Mouse (Mus musculus) MEL (cell line): Measurements from ENCODE around the gene Lrrc25. TPM values are rescaled to one million over a fixed set of nuclear protein-coding genes. Genes with fewer than 3 reads are reported as not detected.

Experiments used
- DNase-seq: peaks from one replicate; pipeline ENCODE4 v3.0.0; 2011; ENCODE audit warnings: low read depth, low spot score
- H3K27ac ChIP-seq: 2 replicates; pipeline ENCODE4 v1.5.1; 2012; ENCODE audit warnings: low read depth, mild to moderate bottlenecking, control low read depth, low read length, moderate library complexity; ENCODE audit not compliant: control insufficient read depth
- H3K27me3 ChIP-seq, 2 experiments: fragments of 150-350 bp in 1 of 2; sonication (generic) in 1 of 2; 2 replicates each; pipeline ENCODE4 v1.6.1; 2012; ENCODE audit warnings: low read length in 2 of 2, mild to moderate bottlenecking in 2 of 2, improper control_type of control experiment in 1 of 2, moderate library complexity in 1 of 2; ENCODE audit not compliant: insufficient read depth in 2 of 2, control insufficient read depth in 1 of 2
- H3K36me3 ChIP-seq, 2 experiments: 2 replicates each; pipeline ENCODE4 v1.6.1; 2012 to 2014; ENCODE audit warnings: low read length in 2 of 2, improper control_type of control experiment in 1 of 2, inconsistent platforms in 1 of 2, mild to moderate bottlenecking in 1 of 2; ENCODE audit not compliant: insufficient read depth in 2 of 2, control insufficient read depth in 1 of 2
- H3K4me1 ChIP-seq, 2 experiments: fragments of 150-350 bp in 1 of 2; sonication (generic) in 1 of 2; 2 replicates each; pipeline ENCODE4 v1.6.1; 2012; ENCODE audit warnings: low read length in 2 of 2, improper control_type of control experiment in 1 of 2, mild to moderate bottlenecking in 1 of 2; ENCODE audit not compliant: insufficient read depth in 2 of 2, control insufficient read depth in 1 of 2
- H3K4me3 ChIP-seq, 2 experiments: fragments of 150-350 bp in 1 of 2; sonication (generic) in 1 of 2; 2 replicates each; pipeline ENCODE4 v1.5.1; 2012; ENCODE audit warnings: low read depth in 2 of 2, low read length in 2 of 2, mild to moderate bottlenecking in 2 of 2, moderate library complexity in 2 of 2, control low read depth in 1 of 2, improper control_type of control experiment in 1 of 2; ENCODE audit not compliant: control insufficient read depth in 1 of 2, insufficient read depth in 1 of 2
- H3K79me2 ChIP-seq: 2 replicates; pipeline ENCODE4 v1.6.1; 2012; ENCODE audit warnings: mild to moderate bottlenecking, low read length, moderate library complexity; ENCODE audit not compliant: control insufficient read depth, poor library complexity, insufficient read depth
- H3K9ac ChIP-seq: 2 replicates; pipeline ENCODE4 v1.6.1; 2012; ENCODE audit warnings: low read depth, mild to moderate bottlenecking, control low read depth, low read length, moderate library complexity; ENCODE audit not compliant: control insufficient read depth, poor library complexity, severe bottlenecking
- H3K9me3 ChIP-seq: fragments of 150-350 bp; sonication (generic); replicated peaks from 2 replicates; pipeline ENCODE4 v1.6.1; 2012; ENCODE audit warnings: mild to moderate bottlenecking, low read length, improper control_type of control experiment, moderate library complexity; ENCODE audit not compliant: insufficient read depth
- BHLHE40 ChIP-seq: IDR thresholded peaks from 2 replicates; pipeline ENCODE4 v1.6.1; 2012; ENCODE audit warnings: low read depth, mild to moderate bottlenecking, inconsistent platforms, low read length, improper control_type of control experiment, borderline replicate concordance
- CHD1 ChIP-seq: IDR thresholded peaks from 2 replicates; pipeline ENCODE4 v1.6.1; 2012; ENCODE audit warnings: low read depth, mild to moderate bottlenecking, inconsistent platforms, low read length, improper control_type of control experiment
- CTCF ChIP-seq, 3 experiments: IDR thresholded peaks in 2 of 3; conservative IDR thresholded peaks in 1 of 3; 2 replicates each; pipeline ENCODE4 v1.5.1; 2011 to 2012; ENCODE audit warnings: low read length in 3 of 3, low read depth in 2 of 3, mild to moderate bottlenecking in 2 of 3, improper control_type of control experiment in 1 of 3, inconsistent platforms in 1 of 3, mixed read lengths in 1 of 3, moderate library complexity in 1 of 3; ENCODE audit not compliant: control insufficient read depth in 1 of 3, insufficient read depth in 1 of 3, poor library complexity in 1 of 3, severe bottlenecking in 1 of 3
- E2F4 ChIP-seq: IDR thresholded peaks from 2 replicates; pipeline ENCODE4 v1.6.1; 2011; ENCODE audit warnings: low read depth, low read length, improper control_type of control experiment, borderline replicate concordance
- ELF1 ChIP-seq: IDR thresholded peaks from 2 replicates; pipeline ENCODE4 v1.6.1; 2014; ENCODE audit warnings: low read depth, mild to moderate bottlenecking, inconsistent platforms, low read length, improper control_type of control experiment, moderate library complexity
- EP300 ChIP-seq, 2 experiments: IDR thresholded peaks; 2 replicates each; pipeline ENCODE4 v1.6.1; 2011; ENCODE audit warnings: improper control_type of control experiment in 2 of 2, low read length in 2 of 2, low read depth in 1 of 2, mild to moderate bottlenecking in 1 of 2
- ETS1 ChIP-seq: IDR thresholded peaks from 2 replicates; pipeline ENCODE4 v1.6.1; 2012; ENCODE audit warnings: low read depth, mild to moderate bottlenecking, inconsistent platforms, low read length, improper control_type of control experiment, moderate library complexity
- GABPA ChIP-seq: IDR thresholded peaks from 2 replicates; pipeline ENCODE4 v1.6.1; 2012; ENCODE audit warnings: low read depth, mild to moderate bottlenecking, inconsistent platforms, low read length, improper control_type of control experiment, moderate library complexity
- GATA1 ChIP-seq: IDR thresholded peaks from 2 replicates; pipeline ENCODE4 v1.6.1; 2011; ENCODE audit warnings: low read depth, low read length, improper control_type of control experiment
- HCFC1 ChIP-seq: IDR thresholded peaks from 2 replicates; pipeline ENCODE4 v1.6.1; 2012; ENCODE audit warnings: low read depth, mild to moderate bottlenecking, inconsistent platforms, low read length, improper control_type of control experiment, moderate library complexity
- JUND ChIP-seq: IDR thresholded peaks from 2 replicates; pipeline ENCODE4 v1.6.1; 2011; ENCODE audit warnings: low read depth, mild to moderate bottlenecking, improper control_type of control experiment, low read length
- MAFK ChIP-seq: IDR thresholded peaks from 2 replicates; pipeline ENCODE4 v1.6.1; 2011; ENCODE audit warnings: low read depth, mild to moderate bottlenecking, low read length, improper control_type of control experiment, borderline replicate concordance
- MAX ChIP-seq: IDR thresholded peaks from 2 replicates; pipeline ENCODE4 v1.6.1; 2011; ENCODE audit warnings: low read length, improper control_type of control experiment
- MAZ ChIP-seq: IDR thresholded peaks from 2 replicates; pipeline ENCODE4 v1.6.1; 2012; ENCODE audit warnings: low read depth, mild to moderate bottlenecking, inconsistent platforms, low read length, improper control_type of control experiment
- MEF2A ChIP-seq: IDR thresholded peaks from 2 replicates; pipeline ENCODE4 v1.6.1; 2014; ENCODE audit warnings: low read depth, mild to moderate bottlenecking, inconsistent platforms, low read length, improper control_type of control experiment; ENCODE audit not compliant: poor library complexity, insufficient replicate concordance, severe bottlenecking; ENCODE audit errors: extremely low read depth
- MXI1 ChIP-seq: IDR thresholded peaks from 2 replicates; pipeline ENCODE4 v1.6.1; 2011; ENCODE audit warnings: mild to moderate bottlenecking, low read depth, low read length, improper control_type of control experiment
- MYC ChIP-seq: IDR thresholded peaks from 2 replicates; pipeline ENCODE4 v1.6.1; 2011; ENCODE audit warnings: low read depth, mild to moderate bottlenecking, low read length, improper control_type of control experiment, moderate library complexity
- NELFE ChIP-seq: IDR thresholded peaks from 2 replicates; pipeline ENCODE4 v1.6.1; 2011; ENCODE audit warnings: low read depth, low read length, improper control_type of control experiment
- NRF1 ChIP-seq: IDR thresholded peaks from 2 replicates; pipeline ENCODE4 v1.6.1; 2014; ENCODE audit warnings: low read depth, mild to moderate bottlenecking, inconsistent platforms, low read length, improper control_type of control experiment, moderate library complexity; ENCODE audit not compliant: poor library complexity, insufficient read depth, severe bottlenecking
- POLR2A ChIP-seq, 2 experiments: IDR thresholded peaks; 2 replicates each; pipeline ENCODE4 v1.6.1; 2011 to 2012; ENCODE audit warnings: low read length in 2 of 2, mild to moderate bottlenecking in 2 of 2, control low read depth in 1 of 2, improper control_type of control experiment in 1 of 2, low read depth in 1 of 2, moderate library complexity in 1 of 2; ENCODE audit not compliant: control insufficient read depth in 1 of 2, insufficient read depth in 1 of 2, poor library complexity in 1 of 2
- POLR2AphosphoS2 ChIP-seq: IDR thresholded peaks from 2 replicates; pipeline ENCODE4 v1.6.1; 2011; ENCODE audit warnings: low read length, improper control_type of control experiment
- POLR2AphosphoS5 ChIP-seq: IDR thresholded peaks from 2 replicates; pipeline ENCODE4 v1.6.1; 2012; ENCODE audit warnings: low read depth, borderline replicate concordance, mild to moderate bottlenecking, inconsistent platforms, low read length, moderate library complexity, mixed read lengths
- RAD21 ChIP-seq: IDR thresholded peaks from 2 replicates; pipeline ENCODE4 v1.6.1; 2011; ENCODE audit warnings: mild to moderate bottlenecking, low read depth, low read length, improper control_type of control experiment
- RCOR1 ChIP-seq: IDR thresholded peaks from 2 replicates; pipeline ENCODE4 v1.6.1; 2012; ENCODE audit warnings: low read depth, mild to moderate bottlenecking, inconsistent platforms, low read length, improper control_type of control experiment
- SIN3A ChIP-seq: IDR thresholded peaks from 2 replicates; pipeline ENCODE4 v1.6.1; 2012; ENCODE audit warnings: low read length, improper control_type of control experiment, inconsistent platforms
- SMC3 ChIP-seq: IDR thresholded peaks from 2 replicates; pipeline ENCODE4 v1.6.1; 2011; ENCODE audit warnings: low read depth, low read length, improper control_type of control experiment
- TAL1 ChIP-seq: IDR thresholded peaks from 2 replicates; pipeline ENCODE4 v1.6.1; 2012; ENCODE audit warnings: mild to moderate bottlenecking, inconsistent platforms, low read length, moderate library complexity, mixed read lengths
- TBP ChIP-seq: IDR thresholded peaks from 2 replicates; pipeline ENCODE4 v1.8.0; 2011; ENCODE audit warnings: low read depth, low read length, improper control_type of control experiment
- TCF12 ChIP-seq: IDR thresholded peaks from 2 replicates; pipeline ENCODE4 v1.6.1; 2014; ENCODE audit warnings: low read depth, mild to moderate bottlenecking, inconsistent platforms, low read length, improper control_type of control experiment, moderate library complexity
- UBTF ChIP-seq: IDR thresholded peaks from 2 replicates; pipeline ENCODE4 v1.6.1; 2012; ENCODE audit warnings: low read depth, mild to moderate bottlenecking, inconsistent platforms, low read length, improper control_type of control experiment, moderate library complexity, borderline replicate concordance; ENCODE audit not compliant: insufficient read depth
- USF2 ChIP-seq, 2 experiments: IDR thresholded peaks; 2 replicates each; pipeline ENCODE4 v1.6.1; 2011 to 2012; ENCODE audit warnings: improper control_type of control experiment in 2 of 2, low read length in 2 of 2, borderline replicate concordance in 1 of 2, inconsistent platforms in 1 of 2, low read depth in 1 of 2, mild to moderate bottlenecking in 1 of 2; ENCODE audit not compliant: insufficient read depth in 1 of 2
- ZC3H11A ChIP-seq: IDR thresholded peaks from 2 replicates; pipeline ENCODE4 v1.6.1; 2012; ENCODE audit warnings: low read depth, mild to moderate bottlenecking, inconsistent platforms, low read length, improper control_type of control experiment
- ZKSCAN1 ChIP-seq: IDR thresholded peaks from 2 replicates; pipeline ENCODE4 v1.6.1; 2012; ENCODE audit warnings: low read depth, mild to moderate bottlenecking, inconsistent platforms, low read length, improper control_type of control experiment, moderate library complexity
- ZMIZ1 ChIP-seq: IDR thresholded peaks from 2 replicates; pipeline ENCODE4 v1.6.1; 2012; ENCODE audit warnings: low read depth, mild to moderate bottlenecking, inconsistent platforms, low read length, improper control_type of control experiment, moderate library complexity
- ZNF384 ChIP-seq: IDR thresholded peaks from 2 replicates; pipeline ENCODE4 v1.6.1; 2012; ENCODE audit warnings: low read depth, mild to moderate bottlenecking, inconsistent platforms, low read length, improper control_type of control experiment
- polyA plus RNA-seq, 2 experiments: library from polyadenylated mRNA; stranded (reverse) in 1 of 2; unstranded in 1 of 2; fragments of >175 nt in 1 of 2; fragments of >200 nt in 1 of 2; gene quantifications; 2 replicates each; pipeline versions ENCODE4 v1.2.1 to v1.2.4; 2012; ENCODE audit warnings: low replicate concordance in 2 of 2, low read depth in 1 of 2; ENCODE audit not compliant: insufficient read length in 2 of 2, insufficient read depth in 1 of 2, missing spikeins in 1 of 2
- total RNA-seq: library from RNA; depleted of rRNA; stranded (reverse); fragments of 300-350 nt; gene quantifications from 2 replicates; pipeline ENCODE4 v1.2.3, GENCODE M21; 2012

The Lrrc25 gene
- total and polyA plus RNA-seq, 3 experiments = 0.39 to 1.1 TPM; not detected in 1

DNA sequence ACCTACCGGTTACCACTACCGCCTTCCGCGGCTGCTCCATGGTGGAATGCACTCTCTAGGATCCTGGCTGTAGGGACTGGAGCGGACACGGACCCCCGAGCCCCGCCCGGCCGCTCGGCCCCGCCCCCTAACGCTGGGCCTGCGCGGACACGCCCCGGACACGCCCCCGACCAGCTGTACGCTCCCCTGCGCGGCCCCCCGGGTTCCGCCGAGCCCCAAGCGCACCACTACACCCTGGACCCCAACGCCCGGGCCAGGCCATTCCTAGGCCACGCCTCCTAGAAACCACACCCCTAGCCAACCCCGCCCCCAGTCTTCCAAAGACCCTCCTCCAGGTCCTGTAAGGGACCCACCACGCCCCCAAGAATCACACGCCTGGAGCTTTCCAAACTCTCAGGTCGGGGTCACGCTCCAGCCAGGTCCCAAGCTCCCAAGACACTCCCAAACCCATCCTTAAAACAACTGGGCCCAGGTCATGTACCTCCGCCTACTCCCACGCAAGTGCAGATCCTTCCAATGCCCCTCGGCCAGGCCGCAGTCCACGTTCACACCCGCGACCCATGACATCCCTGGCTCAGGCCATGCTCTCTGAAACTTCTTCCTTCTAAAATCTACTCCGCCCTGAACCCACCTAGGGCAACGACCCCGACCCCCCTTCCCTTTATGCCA is 43.8 kb downstream of the Lrrc25 start:
- Histone ChIP-seq H3K4me3 (peak overlapping the region; percentile 75 to 99), H3K4me1 (peaks cover 4 to 13% of the 10 kb centered on the region in 2 experiments), H3K9me3 (no peaks in the 10 kb centered on the region), H3K79me2 (no peaks in the 10 kb centered on the region), H3K27me3 (no peaks in the 10 kb centered on the region), H3K36me3 (0 out of 4 replicates have a peak, but pooled peaks cover 0 to 2% of the 10 kb centered on the region in 2 experiments)
- TF ChIP-seq POLR2AphosphoS5 = no peak
- TF ChIP-seq MEF2A = no peak
- TF ChIP-seq ELF1 = no peak
- no peak for TF ChIP-seq ZNF384
- no peak for TF ChIP-seq CHD1
- peak; percentile 45; the same call in 1 of the 2 replicates for TF ChIP-seq ZMIZ1
- TF ChIP-seq CTCF (IDR thresholded peaks at IDR 0.05 in 2 of 3, conservative IDR thresholded peaks at IDR 0.05 in 1 of 3; ENCODE audit: control insufficient read depth in 1 of 3, insufficient read depth in 1 of 3, low read depth in 2 of 3, low read length in 3 of 3, poor library complexity in 1 of 3, severe bottlenecking in 1 of 3) = no peak
- TF ChIP-seq EP300 (IDR thresholded peaks at IDR 0.05; ENCODE audit: low read depth in 1 of 2, low read length in 2 of 2) = 0 out of 4 replicates have a peak, but pooled peaks of 1 of the 2 experiments have one; percentile 38
- no peak for TF ChIP-seq TAL1
- TF ChIP-seq POLR2AphosphoS2 = no peak
- no peak for TF ChIP-seq RCOR1
- no peak for TF ChIP-seq GABPA
- TF ChIP-seq SIN3A = peak; percentile 68
- TF ChIP-seq MYC = no peak
- TF ChIP-seq HCFC1 = peak; percentile 76
- no peak for TF ChIP-seq MAX
- no peak for TF ChIP-seq UBTF
- TF ChIP-seq E2F4 = no peak
- TF ChIP-seq TBP = peak; percentile 14; the same call in 1 of the 2 replicates
- TF ChIP-seq TCF12 = no peak
- TF ChIP-seq ZKSCAN1 = no peak
- no peak for TF ChIP-seq RAD21
- peak; percentile 84; the same call in 1 of the 2 replicates for TF ChIP-seq ETS1
- TF ChIP-seq BHLHE40 = no peak
- TF ChIP-seq SMC3 = no peak
- no peak; the same call in 1 of the 2 replicates for TF ChIP-seq MAZ
- peak; percentile 77 for TF ChIP-seq NRF1
- TF ChIP-seq JUND = no peak
- TF ChIP-seq GATA1 = no peak
- peak; percentile 56 for TF ChIP-seq NELFE
- TF ChIP-seq ZC3H11A = no peak
- TF ChIP-seq USF2 (IDR thresholded peaks at IDR 0.05; ENCODE audit: borderline replicate concordance in 1 of 2, insufficient read depth in 1 of 2, low read depth in 1 of 2, low read length in 2 of 2) = no peak
- TF ChIP-seq MXI1 = peak; percentile 49
- TF ChIP-seq POLR2A (IDR thresholded peaks at IDR 0.05; ENCODE audit: control insufficient read depth in 1 of 2, insufficient read depth in 1 of 2, low read depth in 1 of 2, low read length in 2 of 2, poor library complexity in 1 of 2) = peak in 1 of 2 experiments; percentile 67; a peak in 1 of 4 replicates
- no peak for TF ChIP-seq MAFK
- TF ChIP-seq, all 39 proteins: peak for 10
- peak; percentile 96 for DNase-seq
- peak overlapping the region; percentile 83 for H3K9ac ChIP-seq
- 0 out of 2 replicates have a peak overlapping the region, but pooled peaks have one; percentile 1 for H3K27ac ChIP-seq
